Mouse (Mus musculus): ENCODE measurements around the gene Whamm.

- TF ChIP-seq CTCF (IDR thresholded peaks at IDR 0.05; ENCODE audit: control insufficient read depth, insufficient read depth, low read length) (no peak), POLR2A (IDR thresholded peaks at IDR 0.05; ENCODE audit: borderline replicate concordance, control insufficient read depth, low read depth, low read length) (no peak)
Observed at GRCm38 (mm10) chr7:81531462-81531861, 39.6 kb upstream of the Whamm start.
